Mouse (Mus musculus): Measurements from ENCODE around the gene Tmem108.
A peak's percentile ranks its signal among the peaks of the same experiment; 100 is the strongest.
"Not testable (repeated sequence)": the region's sequence is repeated elsewhere in the genome, so short reads cannot be mapped to it uniquely, and the experiment has no call there.

Tmem108 gene

DNA sequence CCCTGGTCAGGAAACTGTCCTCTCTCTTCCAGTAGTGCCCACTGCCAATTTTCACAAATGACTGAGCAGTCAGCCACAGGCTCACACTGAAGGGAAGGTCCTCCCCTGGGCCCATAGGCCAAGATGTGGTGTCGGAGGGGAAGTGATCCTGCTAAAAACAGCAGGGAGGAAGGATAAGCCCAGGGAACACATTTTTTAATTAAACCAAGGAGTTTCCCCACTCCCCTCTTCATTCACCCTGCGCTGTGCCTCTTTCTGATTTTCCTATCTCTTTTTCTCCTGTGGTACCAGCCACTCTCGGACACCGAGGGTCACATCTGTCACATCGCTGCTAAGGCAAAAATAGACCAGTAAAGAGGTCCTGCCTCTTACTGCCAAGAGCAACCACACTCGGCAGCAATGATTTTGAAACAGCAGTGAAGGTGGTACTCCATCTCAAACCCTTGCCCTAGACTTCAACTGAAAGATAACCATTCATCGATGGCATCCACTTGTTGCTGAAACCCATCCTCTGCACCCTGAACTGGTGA lies 83.0 kb downstream of the Tmem108 start:
- no peak for DNase-seq

- DNase-seq, result no peak
These were observed 83.8 kb downstream of the Tmem108 start for GRCm38 (mm10) chr9:103677811-103678210.

- DNase-seq, result no peak
These were observed 85.7 kb downstream of the Tmem108 start for GRCm38 (mm10) chr9:103675721-103676480.

DNA sequence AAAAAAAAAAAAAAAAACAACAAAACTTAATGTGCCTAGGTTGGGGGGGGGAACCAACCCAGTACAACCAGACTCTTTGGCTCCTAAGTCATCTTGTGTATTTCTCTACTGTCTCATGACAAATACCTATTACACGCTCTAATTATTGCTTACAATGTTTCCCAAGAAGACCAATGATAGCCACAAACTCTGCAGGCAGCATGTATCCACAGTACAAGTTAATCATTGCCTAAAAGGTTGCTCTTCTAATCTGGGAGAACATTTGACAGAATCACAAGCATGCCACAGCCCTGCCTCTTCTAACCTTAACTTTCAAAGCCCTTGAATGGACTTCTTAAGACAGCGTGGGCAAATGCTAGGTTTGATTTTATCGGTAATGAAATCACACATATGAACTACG lies 88.8 kb downstream of the Tmem108 start:
- no peak for DNase-seq

- DNase-seq, result not testable (repeated sequence)
These were observed 91.0 kb downstream of the Tmem108 start for GRCm38 (mm10) chr9:103670592-103671113.

- DNase-seq, result no peak
These were observed 92.8 kb downstream of the Tmem108 start for GRCm38 (mm10) chr9:103668830-103669229.

- peak; percentile 19 for DNase-seq
These were observed 95.8 kb downstream of the Tmem108 start for GRCm38 (mm10) chr9:103665817-103666216.

DNA sequence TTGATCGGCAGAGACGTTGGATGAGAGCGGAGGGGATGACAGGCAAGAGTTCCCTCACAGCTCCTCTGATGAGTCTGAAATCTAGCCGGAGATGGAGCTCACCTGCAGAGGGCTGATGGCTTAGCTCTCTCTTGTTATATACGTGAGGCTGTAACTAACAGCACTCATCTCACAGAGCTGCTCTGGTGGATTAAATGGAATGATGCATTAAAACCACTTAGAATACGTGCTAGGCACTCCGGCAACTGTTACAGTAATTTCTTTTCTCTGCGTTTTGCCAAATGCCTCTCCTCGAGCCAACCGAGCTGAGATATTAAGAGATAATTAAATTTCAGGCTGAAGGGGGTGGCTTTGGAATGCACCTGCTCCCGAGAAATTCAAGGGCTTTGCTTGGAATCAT lies 97.5 kb downstream of the Tmem108 start:
- DNase-seq, result no peak

GRCm38 (mm10) chr9:103661873-103662272 lies 99.8 kb downstream of the Tmem108 start:
- DNase-seq, result no peak

DNA sequence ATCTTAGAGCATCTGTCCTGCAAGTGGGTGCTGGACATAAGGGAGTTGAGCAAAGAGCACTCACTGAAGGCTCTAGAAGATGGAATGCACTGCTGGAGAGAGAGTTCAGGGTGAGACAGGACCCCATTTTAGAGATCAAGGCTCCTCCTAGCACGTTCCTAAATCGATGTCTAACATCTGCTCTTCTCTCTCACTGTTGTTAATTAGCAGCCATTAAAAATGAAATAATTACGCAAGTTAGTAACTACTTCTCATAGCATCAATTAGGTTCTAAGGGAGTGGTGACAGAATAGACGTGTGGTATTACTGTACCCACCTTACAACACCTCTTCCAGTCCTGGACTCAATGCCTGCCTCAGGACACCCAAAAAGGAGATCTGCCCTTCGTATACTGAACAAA lies 103.7 kb downstream of the Tmem108 start:
- DNase-seq, result no peak

DNA sequence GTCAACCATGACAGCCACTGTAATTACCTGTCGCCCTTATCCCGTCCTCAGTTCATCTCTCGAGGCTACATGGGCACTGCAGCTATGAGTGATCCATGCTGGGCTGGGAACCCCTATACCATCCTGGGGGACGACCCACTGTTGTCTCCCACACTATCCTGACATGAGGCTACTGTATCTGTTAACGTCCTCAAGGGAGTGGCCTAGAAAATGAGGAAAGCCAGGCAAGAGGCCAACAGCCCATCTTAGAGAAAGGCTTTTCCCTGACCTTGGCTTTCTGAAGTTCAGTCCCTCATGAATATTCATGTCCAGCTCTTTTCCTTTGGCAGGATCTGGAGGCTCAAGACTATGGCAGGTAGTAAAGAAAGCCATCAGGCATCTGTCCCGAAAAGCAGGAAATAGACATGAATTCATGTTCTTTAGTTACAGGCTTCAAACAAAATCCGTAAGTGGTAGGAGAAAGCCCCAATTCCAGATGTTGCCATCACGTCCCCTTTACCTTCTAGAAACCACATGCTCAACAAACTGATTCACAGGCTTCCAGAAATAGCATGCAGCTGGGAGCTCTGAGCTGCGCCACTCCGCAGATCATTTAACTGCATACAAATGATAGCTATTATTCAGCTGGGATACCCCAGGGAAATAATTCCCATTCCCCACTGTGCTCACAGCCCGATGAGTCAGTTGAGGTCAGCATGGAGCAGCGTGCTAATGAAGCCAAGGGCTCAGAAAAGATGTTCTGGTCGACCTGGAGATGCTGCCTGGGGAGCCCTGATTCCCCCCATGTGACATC lies 104.3 kb downstream of the Tmem108 start:
- DNase-seq, result no peak

GRCm38 (mm10) chr9:103653995-103654587 lies 107.5 kb downstream of the Tmem108 start:
- DNase-seq, result no peak

GRCm38 (mm10) chr9:103652127-103652882 lies 109.3 kb downstream of the Tmem108 start:
- DNase-seq, result no peak

DNA sequence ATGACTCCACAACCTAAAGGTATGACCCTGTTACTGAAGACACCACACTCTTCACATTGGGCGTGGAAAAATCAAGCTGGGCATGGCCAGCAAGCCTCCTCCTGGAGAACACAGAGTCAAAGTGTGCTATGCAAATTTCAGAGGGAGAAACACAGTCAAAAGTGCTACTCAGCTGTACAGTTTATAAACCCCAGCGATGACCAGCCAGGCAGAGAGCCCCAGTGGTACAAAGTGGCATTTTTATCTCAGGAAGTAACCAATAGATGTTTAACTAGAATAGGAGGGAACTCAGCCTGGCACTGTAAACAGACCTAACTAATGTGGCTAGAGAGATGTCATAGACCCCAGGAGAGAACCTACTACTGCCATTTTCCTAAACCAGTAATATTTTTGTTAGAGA lies 115.0 kb downstream of the Tmem108 start:
- no peak for DNase-seq

DNA sequence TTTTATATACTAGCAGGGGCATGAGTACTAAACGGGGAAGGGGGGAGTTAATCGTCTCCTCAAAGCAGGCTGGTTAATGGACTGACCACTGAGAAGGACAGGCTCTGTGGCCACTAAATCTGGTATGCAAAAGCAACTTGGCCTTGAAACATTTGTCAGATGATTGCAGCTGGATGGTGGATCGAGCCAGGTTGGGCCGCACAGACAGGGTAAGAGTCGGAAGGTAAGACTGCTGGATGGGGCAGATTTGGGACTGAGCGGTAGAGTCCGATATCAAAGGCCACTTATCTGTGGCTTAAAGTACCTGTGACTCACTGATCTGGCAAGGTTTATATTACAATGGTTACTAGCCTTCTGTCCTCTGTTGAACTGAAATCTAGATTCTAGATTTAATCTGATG lies 115.9 kb downstream of the Tmem108 start:
- no peak for DNase-seq

- DNase-seq, result no peak
These were observed 119.3 kb downstream of the Tmem108 start for GRCm38 (mm10) chr9:103642300-103642699.

- no peak for DNase-seq
These were observed 120.3 kb downstream of the Tmem108 start for GRCm38 (mm10) chr9:103641340-103641739.

DNA sequence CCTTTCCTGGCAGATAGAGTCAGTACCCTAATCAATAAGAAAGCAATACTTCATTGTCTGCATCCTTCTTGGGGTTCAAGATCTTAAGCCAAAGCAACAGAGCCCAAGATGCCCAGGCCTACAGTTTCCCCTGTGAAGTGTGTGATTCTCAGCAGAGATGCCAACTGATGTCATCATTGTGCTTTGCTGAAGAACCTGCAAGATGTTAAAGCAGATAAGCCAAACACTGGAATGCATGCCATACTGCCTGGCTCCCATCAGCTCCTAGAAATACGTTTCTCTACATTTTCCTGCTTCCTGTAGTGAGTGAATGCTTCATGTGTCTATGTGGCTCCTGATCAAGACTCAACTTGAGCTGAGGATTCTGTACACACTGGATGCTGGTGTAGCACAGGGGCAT lies 122.2 kb downstream of the Tmem108 start:
- no peak for DNase-seq

- DNase-seq, result no peak
These were observed 124.2 kb downstream of the Tmem108 start for GRCm38 (mm10) chr9:103637451-103637850.

DNA sequence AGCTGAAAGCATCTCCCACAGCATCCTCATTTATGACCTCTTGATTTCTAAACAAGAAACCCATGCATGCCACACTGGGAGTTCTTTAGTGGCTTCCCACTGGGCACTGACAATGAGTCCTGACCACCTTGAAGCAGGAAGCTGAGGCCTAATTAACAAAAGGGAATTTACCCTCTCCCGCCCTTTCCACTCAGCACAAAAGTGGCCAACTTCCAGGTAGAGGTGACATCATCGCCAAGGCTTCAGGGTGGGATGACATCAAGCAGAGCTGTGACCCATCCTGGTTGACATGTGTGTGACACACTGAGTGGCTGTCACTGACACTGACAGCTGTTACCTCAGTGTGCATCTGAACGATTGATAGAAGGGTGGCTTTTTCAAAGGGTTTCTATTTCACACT lies 124.8 kb downstream of the Tmem108 start:
- no peak for DNase-seq

DNA sequence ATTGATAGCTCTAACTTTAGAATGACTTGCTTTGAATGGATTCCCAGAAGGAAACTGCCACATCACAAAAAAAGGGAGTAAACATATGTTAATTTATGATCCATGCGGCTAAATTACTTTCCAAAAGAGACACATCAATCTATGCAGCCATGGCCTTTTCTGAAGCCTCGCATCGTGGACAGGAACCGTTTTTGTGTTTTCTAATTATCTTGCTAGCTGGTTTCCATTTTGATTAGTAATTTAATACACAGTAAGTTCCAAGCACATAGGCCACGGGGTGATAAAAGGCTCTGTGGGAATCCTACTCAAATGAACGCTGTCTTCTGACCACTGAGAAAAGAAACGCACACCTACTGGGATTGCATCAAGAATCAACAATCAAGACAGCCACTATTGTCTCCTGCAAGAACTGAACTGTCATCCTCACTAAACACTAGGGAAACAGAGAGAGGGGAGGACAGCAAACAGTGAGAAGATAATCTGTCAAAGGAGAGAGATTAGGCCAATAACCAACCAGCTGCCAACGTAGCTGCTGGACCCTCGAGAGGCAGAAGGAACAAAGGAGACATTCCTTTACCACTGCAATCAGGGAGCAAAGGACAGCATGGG lies 132.7 kb downstream of the Tmem108 start:
- DNase-seq, result no peak

DNA sequence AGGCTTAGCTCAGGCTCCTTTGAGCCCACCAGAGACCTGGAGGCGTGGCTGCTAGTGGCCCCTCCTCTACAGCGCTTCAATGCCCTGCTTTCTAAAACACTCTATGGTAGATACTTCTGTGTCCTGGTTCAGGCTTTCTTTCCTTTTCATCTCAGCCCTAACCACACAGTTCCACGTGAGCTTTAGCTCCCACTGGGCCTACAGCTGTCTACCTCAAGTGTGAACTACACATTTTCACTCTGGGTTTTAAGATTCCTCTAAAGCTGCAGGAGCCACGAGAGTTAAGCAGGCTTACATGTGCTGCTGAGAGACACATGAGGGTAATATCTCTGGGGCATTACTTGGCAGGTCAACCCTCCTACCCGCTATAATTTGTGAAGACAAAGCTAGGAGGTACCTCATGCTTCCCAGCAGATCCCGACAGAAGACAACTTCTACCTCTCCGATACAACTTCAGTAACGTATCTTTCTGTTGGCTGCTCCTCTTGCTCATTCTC lies 134.2 kb downstream of the Tmem108 start:
- DNase-seq, result no peak
